Mouse (Mus musculus): ENCODE data around the gene Kctd13. TPM values are rescaled to one million over a fixed set of nuclear protein-coding genes. Genes with fewer than 3 reads are reported as not detected.
"Not testable (repeated sequence)": the region's sequence is repeated elsewhere in the genome, so short reads cannot be mapped to it uniquely, and the experiment has no call there.

Gene Kctd13
- 17.5 and 18.0 TPM in 2 replicates for polyA plus RNA-seq (2016; fragmentation: Nextera tagmentation; extraction: Ambion mirVana)

DNA sequence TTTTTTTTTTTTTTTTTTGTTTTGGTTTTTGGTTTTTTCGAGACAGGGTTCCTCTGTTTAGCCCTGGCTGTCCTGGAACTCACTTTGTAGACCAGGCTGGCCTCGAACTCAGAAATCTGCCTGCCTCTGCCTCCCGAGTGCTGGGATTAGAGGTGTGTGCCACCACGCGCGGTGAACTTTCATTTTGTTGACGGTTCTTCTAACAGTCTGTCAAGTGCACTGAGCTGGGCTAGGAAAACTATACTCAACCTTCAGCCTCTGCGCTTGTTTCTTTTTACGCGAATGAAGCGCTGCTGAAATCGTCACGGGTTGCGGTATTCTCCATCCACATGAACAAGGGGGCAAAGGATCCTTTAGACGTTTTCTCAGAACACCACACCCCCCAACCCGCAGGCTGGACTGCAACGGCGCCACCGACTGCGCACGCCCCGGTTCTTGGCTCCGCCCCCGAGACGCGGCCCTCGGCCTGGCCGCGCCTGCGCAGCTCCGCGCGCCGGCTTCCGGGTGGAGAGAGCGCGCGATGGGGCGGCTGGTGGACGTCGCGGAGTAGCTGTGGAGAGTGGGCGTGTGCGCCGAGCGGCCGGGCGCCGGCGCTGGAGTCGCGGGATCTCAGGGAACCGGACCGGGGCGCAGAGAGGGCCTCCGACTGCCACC, at the start of gene Kctd13:
Kctd13 (plus strand) TSS at position 496 of the 654 bp plus-strand sequence.
- Histone ChIP-seq H3K4me3 (peak within 1 kb of the TSS; percentile 70), H3K4me1 (peaks cover 32% of the 10 kb centered on the region), H3K9me3 (no peaks in the 10 kb centered on the region), H3K27ac (peak within 1 kb of the TSS; percentile 87), H3K27me3 (ENCODE audit: poor library complexity, severe bottlenecking) (no peaks in the 10 kb centered on the region), H3K36me3 (replicated peaks) (peaks cover 34% of the 10 kb centered on the region)
- WGBS: 6% methylated on average over 56 of the region's 56 CpGs
- peak; percentile 88 for DNase-seq (ENCODE audit: extremely low spot score, low spot score)

DNA sequence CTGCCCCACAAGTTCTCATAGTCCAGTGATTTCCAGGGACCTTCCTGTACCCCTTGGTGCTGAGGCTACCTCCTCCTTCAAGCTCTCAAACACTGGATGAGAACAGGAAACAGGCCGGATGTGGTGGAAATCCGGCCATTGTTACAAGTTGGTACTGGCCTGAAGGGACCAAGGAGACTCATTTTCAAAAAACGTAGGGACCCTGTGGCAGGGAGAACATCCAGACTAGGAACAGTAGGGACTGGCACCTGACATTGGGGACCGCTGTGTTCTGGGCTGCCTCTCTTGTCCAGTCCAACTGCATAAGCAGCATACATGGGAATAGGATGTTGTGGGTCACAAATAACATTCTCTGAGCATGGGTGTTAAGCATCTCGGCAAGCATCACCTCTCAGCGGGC, 47.6 kb upstream of the Kctd13 start:
- DNase-seq (ENCODE audit: extremely low spot score, low spot score): no peak
- H3K9me3 ChIP-seq: no peaks in the 10 kb centered on the region
- WGBS: 83% methylated on average over 6 of the region's 6 CpGs
- H3K4me3 ChIP-seq: peak overlapping the region; percentile 84
- no peaks in the 10 kb centered on the region for H3K27me3 ChIP-seq (ENCODE audit: poor library complexity, severe bottlenecking)
- peaks cover 49% of the 10 kb centered on the region for H3K4me1 ChIP-seq
- peaks cover 66% of the 10 kb centered on the region for H3K36me3 ChIP-seq (replicated peaks)
- H3K27ac ChIP-seq: 0 out of 2 replicates have a peak overlapping the region, but pooled peaks have one; percentile 75

- WGBS: under 1% methylated on average over 15 of the region's 15 CpGs
- Histone ChIP-seq H3K9me3 (no peaks in the 10 kb centered on the region), H3K4me3 (peak overlapping the region; percentile 84), H3K27me3 (ENCODE audit: poor library complexity, severe bottlenecking) (no peaks in the 10 kb centered on the region), H3K27ac (peak overlapping the region; percentile 93), H3K36me3 (replicated peaks) (peaks cover 39% of the 10 kb centered on the region), H3K4me1 (peaks cover 49% of the 10 kb centered on the region)
- DNase-seq (ENCODE audit: extremely low spot score, low spot score): no peak
Measured at GRCm38 (mm10) chr7:126883731-126884181, 44.9 kb upstream of the Kctd13 start.

GRCm38 (mm10) chr7:126884286-126885164, 44.2 kb upstream of the Kctd13 start, which contains the start of gene Taok2:
Gene Taok2 (minus strand): TSS chr7:126884703.
- H3K4me1 ChIP-seq: peaks cover 49% of the 10 kb centered on the region
- H3K4me3 ChIP-seq: peak within 1 kb of the TSS; percentile 84
- H3K36me3 ChIP-seq (replicated peaks): peaks cover 31% of the 10 kb centered on the region
- peak within 1 kb of the TSS; percentile 93 for H3K27ac ChIP-seq
- H3K9me3 ChIP-seq: no peaks in the 10 kb centered on the region
- H3K27me3 ChIP-seq (ENCODE audit: poor library complexity, severe bottlenecking): no peaks in the 10 kb centered on the region
- DNase-seq (ENCODE audit: extremely low spot score, low spot score): peak; percentile 99
- under 1% methylated on average over 56 of the region's 56 CpGs for WGBS

- H3K27me3 ChIP-seq (ENCODE audit: poor library complexity, severe bottlenecking): no peaks in the 10 kb centered on the region
- peaks cover 22% of the 10 kb centered on the region for H3K36me3 ChIP-seq (replicated peaks)
- H3K4me3 ChIP-seq: no peak overlapping the region
- H3K4me1 ChIP-seq: peaks cover 29% of the 10 kb centered on the region
- 94% methylated on average over 5 of the region's 5 CpGs for WGBS
- no peak for DNase-seq (ENCODE audit: extremely low spot score, low spot score)
- no peaks in the 10 kb centered on the region for H3K9me3 ChIP-seq
- no peak overlapping the region for H3K27ac ChIP-seq
Measured at GRCm38 (mm10) chr7:126887281-126887680, 41.4 kb upstream of the Kctd13 start.

DNA sequence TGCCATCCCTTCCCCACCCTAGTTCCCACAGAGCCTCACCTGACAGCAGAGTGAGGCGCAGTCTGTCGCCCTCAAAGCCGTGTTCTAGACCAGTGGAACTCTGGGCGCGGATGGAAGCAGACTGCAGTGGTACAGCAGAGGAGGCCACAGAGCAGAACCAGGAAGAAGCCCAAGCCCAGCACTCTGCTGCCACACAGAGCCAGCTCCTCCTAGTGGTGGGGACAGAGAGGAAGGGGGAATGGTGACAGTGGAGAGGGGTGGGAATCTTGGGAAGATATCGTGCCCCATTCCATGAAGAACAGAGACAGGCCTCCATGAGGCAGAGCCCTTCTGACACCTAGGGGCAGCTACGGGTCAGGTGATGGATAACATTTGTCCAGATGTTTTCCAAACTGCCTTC, 39.8 kb upstream of the Kctd13 start:
- no peaks in the 10 kb centered on the region for H3K27me3 ChIP-seq (ENCODE audit: poor library complexity, severe bottlenecking)
- peaks cover 13% of the 10 kb centered on the region for H3K4me1 ChIP-seq
- no peak overlapping the region for H3K27ac ChIP-seq
- DNase-seq (ENCODE audit: extremely low spot score, low spot score): no peak
- no peak overlapping the region for H3K4me3 ChIP-seq
- peaks cover 22% of the 10 kb centered on the region for H3K36me3 ChIP-seq (replicated peaks)
- H3K9me3 ChIP-seq: no peaks in the 10 kb centered on the region
- 50% methylated on average over 7 of the region's 7 CpGs for whole genome bisulfite sequencing

- 81% methylated on average over 5 of the region's 5 CpGs for WGBS
- no peak for DNase-seq (ENCODE audit: extremely low spot score, low spot score)
- Histone ChIP-seq H3K9me3 (no peaks in the 10 kb centered on the region), H3K36me3 (replicated peaks) (peaks cover under 1% of the 10 kb centered on the region; the same call in 1 of the 2 replicates), H3K4me3 (peak overlapping the region; percentile 16; the same call in 1 of the 2 replicates), H3K27ac (0 out of 2 replicates have a peak overlapping the region, but pooled peaks have one; percentile 30), H3K4me1 (peaks cover 23% of the 10 kb centered on the region), H3K27me3 (ENCODE audit: poor library complexity, severe bottlenecking) (no peaks in the 10 kb centered on the region)
Measured at GRCm38 (mm10) chr7:126896912-126897311, 31.8 kb upstream of the Kctd13 start.

- Histone ChIP-seq H3K4me1 (peaks cover 23% of the 10 kb centered on the region), H3K36me3 (replicated peaks) (no peaks in the 10 kb centered on the region), H3K27me3 (ENCODE audit: poor library complexity, severe bottlenecking) (no peaks in the 10 kb centered on the region), H3K9me3 (no peaks in the 10 kb centered on the region), H3K4me3 (peak overlapping the region; percentile 70), H3K27ac (peak overlapping the region; percentile 90)
- WGBS: 26% methylated on average over 16 of the region's 16 CpGs
- DNase-seq (ENCODE audit: extremely low spot score, low spot score): no peak
Measured at GRCm38 (mm10) chr7:126897390-126898101, 31.1 kb upstream of the Kctd13 start.

DNA sequence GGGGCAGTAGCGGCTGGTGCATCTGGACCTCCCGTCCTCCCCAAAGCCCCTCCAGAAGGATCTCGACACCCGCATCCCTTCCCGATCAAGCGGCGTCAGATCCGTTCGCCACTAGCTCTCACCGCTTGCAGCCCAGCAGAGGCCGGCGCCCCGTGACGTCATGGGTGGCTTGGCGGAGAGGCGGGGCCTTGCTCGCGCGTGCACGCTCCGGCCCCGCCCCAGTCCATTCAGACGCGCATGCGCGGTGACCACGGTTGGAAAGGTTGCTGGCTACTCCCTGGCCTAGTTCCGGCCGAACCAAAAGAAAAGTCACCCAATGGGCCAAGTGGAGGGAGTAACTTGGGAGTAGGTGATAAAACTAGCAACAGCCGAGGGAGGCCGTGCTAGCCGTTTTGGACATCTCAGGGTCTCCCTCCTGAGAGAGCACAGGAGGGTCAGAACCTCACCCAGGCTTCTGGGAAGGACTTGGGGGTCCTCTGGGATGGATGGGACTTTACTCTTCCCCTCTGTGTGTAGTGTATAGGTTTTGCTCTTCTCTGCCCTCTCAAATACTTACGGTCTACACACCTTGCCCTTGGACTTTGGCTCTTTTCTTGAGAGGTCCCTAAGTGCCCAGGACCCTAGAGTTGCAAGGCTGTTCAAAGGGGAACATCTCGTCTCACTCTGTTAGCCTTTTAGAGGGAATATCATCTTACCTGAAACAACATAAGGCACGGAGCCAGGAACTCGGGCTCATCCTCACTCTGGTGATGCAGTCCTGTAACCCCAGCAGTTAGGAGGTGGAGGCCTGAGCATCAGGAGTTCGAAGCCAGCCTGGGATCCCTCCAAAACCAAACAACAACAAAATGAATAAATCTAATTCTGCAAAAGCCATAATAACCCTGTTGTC, 30.3 kb upstream of the Kctd13 start:
- H3K9me3 ChIP-seq: no peaks in the 10 kb centered on the region
- H3K4me3 ChIP-seq: peak overlapping the region; percentile 70
- H3K36me3 ChIP-seq (replicated peaks): no peaks in the 10 kb centered on the region
- peak; percentile 98 for DNase-seq (ENCODE audit: extremely low spot score, low spot score)
- peak overlapping the region; percentile 90 for H3K27ac ChIP-seq
- no peaks in the 10 kb centered on the region for H3K27me3 ChIP-seq (ENCODE audit: poor library complexity, severe bottlenecking)
- 12% methylated on average over 37 of the region's 37 CpGs for WGBS
- peaks cover 23% of the 10 kb centered on the region for H3K4me1 ChIP-seq

DNA sequence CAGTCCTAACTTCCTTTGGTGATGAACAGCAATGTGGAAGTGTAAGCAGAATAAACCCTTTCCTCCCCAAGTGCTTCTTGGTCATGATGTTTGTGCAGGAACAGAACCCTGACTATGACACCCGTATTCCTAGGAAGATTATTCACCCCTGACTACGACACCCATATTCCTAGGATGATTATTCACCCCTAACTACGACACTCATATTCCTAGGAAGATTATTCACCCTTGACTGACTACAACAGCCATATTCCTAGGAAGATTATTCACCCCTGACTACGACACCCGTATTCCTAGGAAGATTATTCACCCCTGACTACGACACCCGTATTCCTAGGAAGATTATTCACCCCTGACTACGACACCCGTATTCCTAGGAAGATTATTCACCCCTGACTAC, 28.9 kb upstream of the Kctd13 start:
- H3K27ac ChIP-seq; H3K9me3 ChIP-seq; DNase-seq (ENCODE audit: extremely low spot score, low spot score); H3K27me3 ChIP-seq (ENCODE audit: poor library complexity, severe bottlenecking); H3K4me3 ChIP-seq; H3K36me3 ChIP-seq (replicated peaks): not testable (repeated sequence)
- WGBS: 93% methylated on average over 8 of the region's 9 CpGs
- H3K4me1 ChIP-seq: peaks cover 23% of the 10 kb centered on the region

DNA sequence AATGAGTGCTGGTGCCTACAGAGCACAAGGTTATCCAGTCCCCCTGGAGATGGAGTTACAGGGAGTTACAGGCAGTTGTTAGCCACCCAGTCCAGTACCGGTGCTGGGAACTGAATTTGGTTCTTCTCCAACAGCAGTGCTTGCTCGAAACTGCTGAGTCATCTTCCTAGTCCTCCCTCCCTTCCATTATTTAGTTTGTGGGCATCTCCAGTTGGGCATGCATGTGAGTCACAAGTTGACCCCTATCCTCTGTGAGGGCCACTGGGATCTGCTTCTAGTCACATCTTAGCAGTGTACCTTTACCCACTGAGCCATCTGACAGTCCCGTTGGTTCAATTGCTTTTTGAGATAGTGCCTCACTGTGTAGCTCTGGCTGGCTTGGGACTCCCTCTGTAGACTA, 23.1 kb upstream of the Kctd13 start:
- Histone ChIP-seq H3K27me3 (ENCODE audit: poor library complexity, severe bottlenecking) (no peaks in the 10 kb centered on the region), H3K4me1 (no peaks in the 10 kb centered on the region), H3K27ac (no peak overlapping the region), H3K36me3 (replicated peaks) (no peaks in the 10 kb centered on the region), H3K9me3 (no peaks in the 10 kb centered on the region), H3K4me3 (no peak overlapping the region)
- WGBS: 78% methylated on average over 3 of the region's 3 CpGs
- DNase-seq (ENCODE audit: extremely low spot score, low spot score): no peak
